Mouse (Mus musculus) B cell, adult 2 months (primary cell): Measurements from ENCODE around the gene Cer1.
A peak's percentile ranks its signal among the peaks of the same experiment; 100 is the strongest.

Experiments used
- DNase-seq, 2 experiments: peaks; one replicate each; pipeline ENCODE4 v3.0.0; 2022

Cer1 gene

GRCm38 (mm10) chr4:82884636-82885534, at the start of gene Cer1:
TSS of gene Cer1 (minus strand) at chr4:82885148.
- DNase-seq = no peak

GRCm38 (mm10) chr4:82934308-82934707, 49.4 kb upstream of the Cer1 start:
- no peak for DNase-seq

GRCm38 (mm10) chr4:82933698-82934210, 48.8 kb upstream of the Cer1 start:
- DNase-seq = peak; percentile 27

- no peak for DNase-seq
Observed at GRCm38 (mm10) chr4:82930079-82930478, 45.1 kb upstream of the Cer1 start.

- no peak for DNase-seq
Observed at GRCm38 (mm10) chr4:82921962-82922361, 37.0 kb upstream of the Cer1 start.

GRCm38 (mm10) chr4:82918625-82919024, 33.7 kb upstream of the Cer1 start:
- DNase-seq = no peak

- DNase-seq = no peak
Observed at GRCm38 (mm10) chr4:82916678-82917050, 31.7 kb upstream of the Cer1 start.

GRCm38 (mm10) chr4:82916003-82916677, 31.2 kb upstream of the Cer1 start:
- DNase-seq = no peak

GRCm38 (mm10) chr4:82915576-82915975, 30.6 kb upstream of the Cer1 start:
- no peak for DNase-seq

- no peak for DNase-seq
Observed at GRCm38 (mm10) chr4:82914601-82915143, 29.7 kb upstream of the Cer1 start.

GRCm38 (mm10) chr4:82895227-82895626, 10.3 kb upstream of the Cer1 start:
- DNase-seq = no peak

GRCm38 (mm10) chr4:82892247-82892646, 7.3 kb upstream of the Cer1 start:
- no peak for DNase-seq

- DNase-seq = no peak
Observed at GRCm38 (mm10) chr4:82891566-82891965, 6.6 kb upstream of the Cer1 start.

- DNase-seq = no peak
Observed at GRCm38 (mm10) chr4:82891049-82891448, 6.1 kb upstream of the Cer1 start.

GRCm38 (mm10) chr4:82890585-82890984, 5.6 kb upstream of the Cer1 start:
- DNase-seq = no peak

GRCm38 (mm10) chr4:82886148-82886547, 1.2 kb upstream of the Cer1 start:
- DNase-seq = no peak

GRCm38 (mm10) chr4:82885535-82885913, 576 bp upstream of the Cer1 start:
- DNase-seq = no peak

- no peak for DNase-seq
Observed at GRCm38 (mm10) chr4:82882500-82882899, 2.4 kb downstream of the Cer1 start.

- DNase-seq = no peak
Observed at GRCm38 (mm10) chr4:82881366-82881765, 3.6 kb downstream of the Cer1 start.

- no peak for DNase-seq
Observed at GRCm38 (mm10) chr4:82880243-82880642, 4.7 kb downstream of the Cer1 start.

GRCm38 (mm10) chr4:82879152-82879551, 5.8 kb downstream of the Cer1 start:
- DNase-seq = no peak

- DNase-seq = no peak
Observed at GRCm38 (mm10) chr4:82876656-82877055, 8.3 kb downstream of the Cer1 start.

- no peak for DNase-seq
Observed at GRCm38 (mm10) chr4:82875532-82875931, 9.4 kb downstream of the Cer1 start.

GRCm38 (mm10) chr4:82874791-82875190, 10.2 kb downstream of the Cer1 start:
- no peak for DNase-seq
